Mouse (Mus musculus) adrenal gland, postnatal 36 days (tissue): ENCODE results near the gene Ip6k3. TPM values are rescaled to one million over a fixed set of nuclear protein-coding genes. Genes with fewer than 3 reads are reported as not detected.

ENCODE experiments used
- DNase-seq, 2 experiments: peaks; one replicate each; pipeline ENCODE4 v3.0.0; 2021; ENCODE audit warnings: mixed read lengths in 1 of 2
- total RNA-seq, 2 experiments: library from RNA; stranded (reverse); gene quantifications; 2 replicates each; pipeline ENCODE4 v1.2.3; 2021

Ip6k3 gene
- total RNA-seq, 2 experiments from 2014 or later = 0.82 to 3.7 TPM

DNA sequence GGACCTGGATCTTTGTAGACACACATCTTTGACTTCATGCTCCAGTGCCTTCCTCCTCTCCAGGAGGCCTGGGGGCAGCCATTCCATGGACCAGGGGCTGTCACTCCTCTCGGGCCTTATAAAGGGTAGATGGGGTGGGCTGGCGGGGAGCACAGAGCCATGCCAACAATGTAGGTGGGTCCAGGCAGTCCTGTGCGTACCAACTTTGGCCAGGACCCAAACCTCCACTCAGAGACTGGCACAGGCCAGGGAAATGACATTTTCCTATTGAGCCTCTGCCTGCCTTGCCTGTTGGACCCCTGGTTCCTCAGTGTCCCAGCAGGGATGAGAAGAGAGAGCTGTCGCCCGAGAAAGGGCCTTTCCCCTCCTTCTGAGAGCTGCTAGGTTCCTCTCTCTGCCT, 14.8 kb upstream of the Ip6k3 start:
- no peak for DNase-seq

DNA sequence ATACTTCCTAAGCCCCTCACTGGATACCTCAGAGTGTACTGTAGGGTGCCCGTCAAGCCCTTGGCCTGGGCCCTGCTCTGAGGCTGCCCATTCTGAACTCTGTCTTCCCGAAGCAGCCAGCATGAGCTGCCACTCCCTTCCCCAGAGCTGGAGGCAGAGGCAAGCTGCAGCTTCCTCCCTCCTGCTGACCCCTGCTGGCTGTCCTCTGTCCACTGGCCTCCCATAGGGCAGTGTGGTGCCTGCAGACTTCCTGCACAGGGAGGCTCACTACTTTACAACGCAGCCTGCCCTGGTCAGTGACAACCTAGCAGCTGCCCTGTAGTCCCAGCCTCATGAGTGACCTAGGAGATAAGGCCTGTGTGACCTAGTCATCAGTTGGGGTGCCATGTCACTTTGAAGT, 14.1 kb upstream of the Ip6k3 start:
- DNase-seq = peak; percentile 54 to 65

DNA sequence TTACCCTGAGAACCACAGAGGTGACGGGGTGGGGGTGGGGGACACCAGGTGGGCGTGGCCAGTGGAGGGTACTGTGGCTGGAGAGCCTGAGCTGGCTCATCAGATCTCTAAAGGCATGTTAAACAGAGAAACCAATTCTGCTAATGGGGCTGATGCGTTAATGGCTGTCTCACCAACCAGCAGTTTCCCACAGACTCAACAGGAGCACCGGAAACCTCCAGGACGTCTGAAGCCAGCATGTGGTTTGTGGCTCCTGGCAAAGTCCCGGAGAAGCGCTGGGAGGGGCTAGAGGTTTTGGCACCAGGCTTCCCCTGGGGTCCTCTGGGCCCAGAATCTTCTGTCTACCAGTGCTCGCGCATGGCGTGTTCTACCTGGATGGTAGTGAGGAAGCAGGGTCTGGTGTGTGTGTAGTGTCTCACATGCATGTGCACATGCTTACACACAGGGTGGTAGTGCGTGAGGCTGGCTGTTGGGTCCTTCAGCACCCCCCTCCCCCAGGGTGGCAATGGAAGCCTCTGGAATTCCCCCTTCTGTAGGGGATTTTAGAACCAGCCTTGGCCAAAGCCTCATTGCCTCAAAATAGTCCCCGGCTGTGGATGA, 12.2 kb upstream of the Ip6k3 start:
- DNase-seq = no peak

DNA sequence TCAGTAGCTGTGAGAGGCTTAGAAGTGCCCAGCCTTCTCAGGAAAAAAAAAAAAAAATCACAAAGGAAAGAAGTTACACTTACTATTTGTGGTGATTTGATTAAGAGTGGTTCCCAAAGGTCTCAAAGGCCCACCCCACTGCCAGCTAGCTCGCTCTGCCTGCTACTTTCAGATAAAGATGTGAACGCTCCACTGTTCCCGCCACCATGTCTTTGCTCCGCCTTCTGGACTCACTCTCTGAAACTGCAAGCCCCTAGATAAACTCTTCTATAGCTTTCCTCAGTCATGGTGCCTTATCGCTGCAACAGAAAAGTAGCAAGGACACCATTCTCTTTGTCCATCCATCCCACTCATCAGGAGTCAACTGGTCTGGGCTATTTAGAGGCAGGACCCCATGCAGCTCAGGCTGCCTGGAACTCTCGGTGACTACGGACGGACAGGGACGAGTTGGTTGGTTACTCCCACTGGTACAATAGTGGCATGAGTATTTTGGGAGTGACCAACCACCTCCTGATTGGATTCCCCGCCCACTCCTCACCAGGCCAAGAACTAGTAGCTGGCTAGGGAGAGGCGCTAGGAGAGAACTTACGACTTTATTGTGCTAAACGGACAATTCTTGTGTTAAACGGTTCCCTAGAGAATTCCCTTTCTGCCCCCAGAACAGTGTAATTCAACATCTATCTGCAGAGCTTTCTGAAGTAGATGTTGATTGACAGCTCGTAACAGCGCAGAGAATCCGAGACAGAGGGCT, 11.0 kb upstream of the Ip6k3 start:
- no peak for DNase-seq

DNA sequence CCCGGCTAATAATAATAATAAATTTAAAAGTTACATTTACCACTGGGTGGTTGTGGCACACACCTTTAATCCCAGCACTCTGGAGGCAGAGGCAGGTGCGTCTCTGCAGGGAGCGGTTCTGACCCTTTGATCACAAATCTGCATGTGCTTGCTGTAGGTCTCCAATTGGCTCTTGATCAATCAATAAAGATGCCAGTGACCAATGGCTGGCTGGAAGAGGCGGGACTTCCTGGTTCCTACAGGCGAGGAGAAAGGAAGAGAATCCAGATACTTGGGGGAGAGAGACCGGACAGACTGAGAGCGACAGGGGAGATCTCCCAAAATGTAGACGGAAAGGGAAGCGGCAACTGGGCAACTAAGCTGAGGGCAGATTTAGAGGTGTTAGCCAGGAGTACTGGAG, 10.4 kb upstream of the Ip6k3 start:
- DNase-seq = no peak

DNA sequence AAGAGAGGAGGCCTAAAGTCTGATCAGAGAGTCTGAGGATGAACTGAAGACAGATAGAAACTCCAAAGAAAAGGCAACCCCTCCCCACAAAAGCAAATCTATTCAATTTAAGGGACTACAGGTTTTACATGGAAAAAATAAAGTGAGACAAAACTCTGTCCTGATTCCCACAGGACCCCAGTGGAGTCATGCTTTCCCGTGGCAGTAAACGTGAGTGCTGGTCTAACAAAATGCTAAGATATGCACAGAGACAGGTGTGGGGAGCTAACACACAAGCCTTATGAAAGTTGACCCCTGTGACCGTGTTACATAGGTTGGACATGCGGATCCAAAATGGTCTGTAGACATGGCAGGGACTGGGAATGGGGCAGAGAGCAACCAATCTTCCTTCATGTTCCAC, 9.2 kb upstream of the Ip6k3 start:
- no peak for DNase-seq

DNA sequence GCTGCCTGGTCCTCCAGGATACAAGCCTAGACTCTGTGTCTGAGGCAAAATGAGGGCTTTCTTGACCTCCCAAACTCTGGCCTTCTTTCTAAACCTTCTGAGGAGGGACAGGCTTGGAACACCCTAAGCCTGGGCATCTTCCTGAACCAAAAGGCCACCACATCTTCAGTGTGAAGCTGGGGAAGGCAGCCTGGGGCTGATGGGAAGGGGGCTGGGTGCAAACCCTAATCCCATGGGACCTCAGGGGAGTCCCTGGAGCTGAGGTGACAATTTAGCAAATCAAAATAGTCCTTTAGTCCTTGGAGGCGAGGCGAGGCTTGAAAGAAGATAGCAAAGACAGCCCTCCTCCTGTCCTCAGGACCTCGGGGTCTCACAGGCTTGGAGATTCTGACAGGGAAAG, 8.7 kb upstream of the Ip6k3 start:
- no peak for DNase-seq

DNA sequence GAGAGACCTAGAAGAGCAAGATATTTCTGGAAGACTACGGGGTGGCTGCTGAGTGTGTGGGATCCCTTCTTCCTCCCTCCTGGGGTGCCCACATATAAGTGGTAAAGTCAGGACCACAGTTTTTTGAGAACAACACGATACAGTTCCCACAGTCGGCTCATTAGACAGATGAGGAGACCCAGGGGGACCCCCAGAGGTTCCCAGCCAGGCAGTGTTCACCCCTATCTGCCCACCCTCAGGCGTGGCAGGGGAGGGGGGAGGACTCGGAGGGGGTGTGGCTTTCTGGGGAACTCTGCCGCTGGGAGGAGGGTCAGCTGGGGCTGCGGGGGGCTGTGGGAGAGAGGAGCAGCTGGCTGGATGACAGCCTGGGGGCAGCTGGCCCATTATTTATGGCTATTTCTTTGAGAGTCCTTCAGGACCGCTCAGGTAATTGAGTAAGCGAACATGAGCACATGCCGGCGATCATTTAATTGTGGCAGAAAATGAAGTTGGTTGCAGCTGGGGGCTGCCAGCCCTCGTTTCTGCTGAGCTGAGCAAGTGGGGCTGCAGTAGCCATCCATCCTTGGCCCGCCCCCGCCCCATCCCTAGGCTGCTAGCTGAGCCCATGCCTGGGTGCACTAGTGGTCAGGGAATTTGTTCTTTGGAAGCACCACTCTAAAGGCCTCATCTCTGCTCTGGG, 7.7 kb upstream of the Ip6k3 start:
- no peak for DNase-seq

DNA sequence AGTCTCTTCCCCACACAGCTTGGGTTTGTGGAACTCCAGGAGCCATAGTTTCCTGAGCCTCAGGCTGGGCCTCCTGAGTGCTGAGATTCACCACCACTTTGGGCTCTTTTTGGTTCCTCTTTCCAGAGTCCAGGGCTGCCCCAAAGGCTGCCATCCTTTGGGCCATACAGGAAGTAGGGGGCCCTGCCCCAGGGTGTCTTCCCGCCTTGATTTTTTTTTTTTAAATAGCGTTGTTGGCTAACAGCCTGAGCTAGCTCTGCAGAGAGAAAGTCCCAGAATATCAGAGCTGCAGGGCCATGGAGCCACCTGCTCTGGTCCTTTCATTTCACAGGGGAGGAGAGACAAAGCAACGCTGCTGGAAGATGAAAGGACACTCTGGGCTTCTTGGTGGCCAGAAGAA, 6.1 kb upstream of the Ip6k3 start:
- no peak for DNase-seq

DNA sequence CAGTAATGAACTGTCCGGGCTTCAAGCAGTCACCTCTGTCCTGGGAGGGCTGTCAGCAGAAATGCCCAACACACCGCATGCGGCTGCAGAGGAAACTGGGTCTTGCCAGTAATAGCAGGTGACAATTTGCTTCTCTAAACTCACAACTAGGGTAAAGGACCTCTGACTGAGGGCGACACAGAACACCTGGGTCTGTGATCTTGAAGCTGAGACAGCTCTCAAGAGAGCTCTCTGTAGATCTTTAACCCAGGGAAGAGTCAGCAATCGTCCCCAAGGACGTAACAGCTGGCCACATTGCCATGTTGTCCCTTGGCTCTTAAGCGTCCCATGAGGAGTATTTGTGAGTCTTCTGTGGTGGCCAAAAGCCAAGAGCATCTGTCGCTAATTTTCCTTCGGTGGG, 4.9 kb upstream of the Ip6k3 start:
- DNase-seq = no peak

DNA sequence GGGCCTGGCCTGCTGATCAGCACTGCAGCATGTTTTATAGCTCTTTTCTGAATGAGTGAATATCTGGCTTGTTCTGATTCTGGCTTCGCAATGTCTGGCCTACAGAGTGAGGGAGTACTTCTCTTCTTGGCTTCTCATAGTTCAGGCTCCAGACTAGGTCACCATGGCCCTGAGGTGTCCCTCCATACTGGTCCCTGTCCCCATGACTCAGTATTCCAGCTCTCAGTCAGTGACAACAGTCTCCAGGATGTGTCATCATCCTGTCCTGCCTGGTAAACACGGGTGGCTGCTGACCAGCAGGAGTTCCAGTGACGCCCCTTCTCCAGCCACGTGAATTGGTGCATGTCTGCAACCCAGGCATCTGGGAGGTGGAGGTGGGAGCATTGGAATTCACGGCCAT, 3.5 kb upstream of the Ip6k3 start:
- DNase-seq = peak; percentile 46 to 68

DNA sequence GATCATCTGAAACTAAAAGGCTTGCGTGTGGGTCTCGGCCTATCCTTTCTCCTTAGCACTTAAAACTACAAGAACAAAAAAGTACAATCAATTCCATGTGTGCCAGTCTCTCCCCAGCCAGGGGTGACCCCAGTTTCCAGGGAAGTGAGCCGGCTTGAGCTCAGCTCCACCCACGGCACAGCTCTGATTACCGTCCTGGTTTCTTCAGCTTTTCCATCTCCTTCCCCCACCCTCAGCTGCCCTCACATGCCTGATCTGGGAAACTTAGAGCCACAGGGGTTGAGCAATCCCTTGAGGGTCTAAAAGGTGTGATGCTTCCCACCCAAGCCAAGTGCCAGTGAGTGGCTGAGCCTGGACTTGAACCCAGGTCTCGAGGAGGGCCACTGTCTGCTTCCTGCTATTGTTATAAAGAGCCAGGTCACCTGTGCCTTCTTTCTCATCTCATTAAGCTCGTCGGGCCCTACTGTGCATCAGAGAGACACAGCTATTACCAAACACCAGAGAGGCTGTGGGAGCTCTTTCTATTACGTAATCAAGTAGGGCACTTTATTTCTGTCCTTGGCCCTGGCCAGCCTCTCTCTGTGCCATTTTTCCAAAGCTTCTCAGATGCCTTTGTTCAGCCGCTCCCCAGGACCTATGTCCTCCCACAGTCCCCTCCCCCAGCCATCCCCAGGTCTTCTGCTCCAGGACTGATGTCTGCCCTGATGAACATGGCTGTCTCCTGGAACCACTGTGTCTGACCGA, 2.5 kb upstream of the Ip6k3 start:
- peak; percentile 47 to 50 for DNase-seq

DNA sequence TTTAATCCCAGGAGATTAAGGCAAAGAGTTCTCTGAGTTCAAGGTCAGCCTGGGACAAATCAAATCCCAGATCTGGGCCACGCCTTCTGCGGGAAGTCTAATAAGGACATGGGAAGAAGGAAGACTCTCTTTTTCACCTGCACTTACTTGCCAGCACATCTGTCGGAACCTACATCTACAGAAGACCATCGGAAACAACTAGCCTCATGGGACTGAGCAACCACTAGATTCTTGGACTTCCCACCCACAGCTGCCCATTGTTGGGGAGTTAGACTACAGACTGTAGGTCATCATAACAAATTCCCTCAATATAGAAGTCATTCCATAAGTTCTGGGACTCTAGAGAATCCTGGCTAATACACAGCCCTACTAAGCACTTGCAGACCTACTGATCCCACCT, 974 bp upstream of the Ip6k3 start:
- DNase-seq = no peak

DNA sequence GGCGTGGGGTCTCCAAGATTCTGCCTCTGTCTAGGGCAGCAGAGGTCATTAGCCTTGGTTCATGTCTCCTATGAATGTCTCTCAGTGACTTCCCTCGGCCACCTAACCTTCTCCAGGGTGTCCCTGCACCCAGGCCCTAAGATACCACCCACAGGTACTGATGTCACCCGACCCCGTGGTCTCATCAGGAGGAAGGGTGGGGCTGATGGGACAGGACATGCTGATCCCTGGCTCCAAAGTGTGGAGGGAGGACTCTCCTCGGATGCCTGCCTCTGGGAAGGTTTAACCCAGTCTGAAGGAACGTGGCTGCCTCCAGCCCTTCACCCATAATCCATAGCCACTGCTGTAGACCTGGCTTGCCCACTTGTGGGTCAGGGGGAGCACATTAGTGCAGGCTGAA, 694 bp downstream of the Ip6k3 start:
- DNase-seq = no peak

DNA sequence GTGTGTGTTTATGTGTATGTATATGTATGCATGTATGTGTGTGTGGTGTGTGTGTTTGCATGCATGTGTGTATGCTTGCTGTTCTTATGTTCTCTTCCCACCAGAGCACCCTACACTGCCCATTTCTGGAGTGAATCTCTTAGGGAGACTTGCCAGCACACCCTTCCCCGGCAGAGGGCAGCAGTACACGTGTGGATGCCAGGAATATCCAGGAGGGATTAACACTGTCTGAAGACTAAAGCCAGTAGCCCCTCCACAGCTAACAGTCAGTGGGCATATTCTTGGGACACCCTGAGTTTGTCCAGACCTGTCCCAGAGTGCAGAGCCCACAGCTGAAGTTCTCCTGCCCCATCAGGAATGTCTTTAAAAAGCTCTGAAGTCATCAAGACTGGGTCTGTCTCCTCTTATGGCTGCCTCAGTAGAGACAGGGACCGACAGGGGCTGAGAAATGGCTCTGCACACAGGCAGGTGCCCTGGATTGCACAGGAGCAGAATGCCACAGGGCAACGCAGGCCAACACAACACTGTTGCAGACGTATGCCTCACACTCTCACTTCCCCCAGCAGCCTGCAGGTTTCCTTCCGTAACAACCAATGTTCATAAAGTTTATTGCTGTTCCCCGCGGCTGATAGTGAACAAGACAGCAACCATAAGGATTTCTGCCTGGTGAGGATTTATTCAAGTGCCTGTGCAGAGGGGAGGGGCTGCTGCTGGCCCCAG, 2.4 kb downstream of the Ip6k3 start:
- DNase-seq = peak; percentile 71 to 75

DNA sequence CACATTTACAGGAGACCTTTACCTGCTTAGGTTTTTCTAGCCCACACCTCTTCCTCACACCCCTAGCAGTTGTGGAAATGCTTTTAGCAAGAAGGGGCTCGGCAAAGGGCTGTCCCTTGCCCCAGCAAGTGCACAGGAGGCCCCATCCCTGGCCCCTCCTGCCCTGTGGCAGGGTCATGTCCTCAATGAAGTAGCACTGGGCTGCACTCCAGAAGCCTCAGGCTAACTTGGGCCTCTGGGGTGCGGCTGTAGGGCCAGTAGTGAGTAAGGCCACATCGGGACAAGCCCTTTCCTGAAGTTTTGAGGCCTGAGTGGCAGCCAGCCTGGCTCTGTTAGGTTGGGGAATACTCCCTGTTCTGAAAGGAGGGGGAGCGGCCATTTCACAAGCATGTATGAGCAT, 6.7 kb downstream of the Ip6k3 start:
- DNase-seq = peak; percentile 50 to 53

DNA sequence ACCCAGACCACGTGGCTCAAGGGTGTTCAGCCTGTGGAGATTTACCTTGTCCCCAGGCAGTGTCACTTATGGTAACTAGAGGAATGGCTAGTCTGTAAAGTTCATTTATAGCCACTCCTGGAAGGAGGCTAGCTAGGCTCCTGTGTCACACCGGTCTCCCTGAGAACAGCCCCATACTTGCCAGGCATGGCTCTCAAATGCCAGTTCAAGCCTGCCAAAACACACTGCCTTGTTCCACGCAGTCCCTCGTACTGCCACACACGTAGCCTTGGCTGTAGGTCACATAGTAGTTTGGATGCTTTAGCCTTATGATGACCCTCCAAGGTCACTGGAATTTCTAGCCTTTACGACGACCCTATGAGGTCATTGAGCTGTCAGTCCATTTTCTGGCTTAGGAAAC, 8.4 kb downstream of the Ip6k3 start:
- no peak for DNase-seq

DNA sequence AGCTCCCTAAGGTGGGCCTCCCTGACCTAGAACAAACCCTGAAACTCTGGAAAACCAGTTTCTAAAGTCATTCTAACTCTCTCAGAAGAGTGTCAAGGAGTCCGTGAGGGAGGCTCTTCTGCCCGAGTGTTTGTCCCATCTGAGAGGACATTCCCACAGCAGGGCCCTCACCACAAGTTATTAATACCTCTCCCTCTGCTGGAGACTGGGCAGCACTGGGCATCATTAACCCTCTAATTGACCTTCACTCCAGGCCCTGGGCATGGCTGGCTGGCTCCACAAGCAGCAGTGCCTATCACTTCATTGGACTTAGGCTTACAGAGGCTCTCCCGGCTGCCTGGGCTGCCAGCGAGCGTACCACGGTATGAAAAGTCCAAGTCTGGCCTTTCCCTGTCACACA, 9.2 kb downstream of the Ip6k3 start:
- DNase-seq = no peak

DNA sequence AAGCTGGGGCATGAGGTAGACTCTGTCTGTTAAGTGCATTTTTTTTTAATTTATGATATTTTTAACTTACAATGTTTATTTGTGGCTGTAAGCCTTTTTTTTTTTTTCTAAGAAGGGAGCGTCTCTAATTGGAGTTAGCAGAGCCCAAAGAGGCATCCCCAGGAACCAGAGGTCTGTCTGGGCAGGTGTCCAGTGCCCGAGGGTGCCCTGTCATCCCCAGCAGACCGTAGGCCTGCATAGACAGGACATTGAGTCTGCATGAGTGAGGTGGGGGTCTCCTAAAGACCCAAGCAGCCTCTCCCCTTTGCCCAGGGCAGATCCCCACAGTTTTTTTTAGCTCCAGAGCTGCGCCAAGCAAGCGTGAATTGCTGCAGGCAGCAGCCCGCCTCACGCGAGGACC, 11.8 kb downstream of the Ip6k3 start:
- DNase-seq = no peak

DNA sequence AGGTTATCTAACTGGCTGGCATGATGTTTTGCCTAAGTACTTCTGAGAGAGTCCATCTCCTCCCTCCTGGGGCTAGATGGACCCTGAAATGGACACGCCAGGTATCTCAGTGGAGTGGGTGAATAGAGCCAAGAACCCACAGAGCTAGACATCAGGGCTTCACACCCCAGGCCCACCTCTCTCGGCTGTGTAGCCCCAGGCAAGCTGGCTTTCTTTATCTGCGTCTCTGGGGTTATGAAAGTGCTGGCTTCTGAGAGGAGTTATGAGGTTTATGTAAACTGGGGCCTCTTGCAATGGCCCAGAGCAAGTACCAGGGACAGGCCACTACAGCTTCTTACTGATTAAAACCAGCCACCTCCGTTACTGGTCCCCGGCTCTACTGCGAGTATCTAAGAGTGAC, 12.7 kb downstream of the Ip6k3 start:
- no peak for DNase-seq

DNA sequence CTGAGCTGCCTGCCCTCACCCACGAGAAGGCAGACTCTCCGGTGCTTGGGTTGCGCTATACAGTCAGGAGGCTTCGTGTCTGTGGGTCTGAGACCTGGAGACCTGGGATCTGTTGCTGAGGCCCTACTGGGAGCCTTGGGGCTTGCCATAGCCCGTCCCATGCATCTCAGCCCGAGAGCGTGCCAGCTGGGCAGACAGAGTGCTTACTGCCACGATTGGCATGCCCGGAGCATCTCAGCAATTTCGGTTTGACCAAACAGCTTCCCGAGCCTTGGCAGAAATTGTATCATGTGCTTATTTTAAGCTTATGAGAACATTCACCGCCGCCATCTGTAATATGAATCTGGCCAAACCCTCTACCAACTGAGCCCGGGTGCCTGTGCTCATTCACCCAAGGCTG, 13.3 kb downstream of the Ip6k3 start:
- no peak for DNase-seq

DNA sequence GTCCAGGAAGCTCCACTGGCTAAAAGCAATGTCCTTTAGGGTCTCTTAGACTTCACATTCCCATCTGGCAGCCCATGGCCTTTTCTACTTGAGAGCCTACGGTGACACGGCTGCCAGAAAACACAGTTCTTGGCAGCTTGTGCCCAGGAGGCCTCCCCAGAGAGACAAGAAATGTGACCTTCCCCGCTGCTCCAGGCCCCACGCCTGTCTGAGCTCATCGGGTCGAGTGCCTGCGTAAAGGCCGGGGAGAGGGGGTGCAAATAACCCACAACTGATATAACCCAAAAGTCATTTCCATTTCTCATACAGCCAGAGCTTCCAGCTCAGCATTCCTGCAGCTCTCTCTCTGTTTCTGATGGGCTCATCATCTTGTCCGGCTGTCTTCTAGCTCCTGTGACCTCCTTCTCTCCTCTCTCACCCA, 13.8 kb downstream of the Ip6k3 start:
- peak; percentile 80 to 85 for DNase-seq
